Mouse (Mus musculus): Measurements from ENCODE around the gene Snx20. TPM values are rescaled to one million over a fixed set of nuclear protein-coding genes. Genes with fewer than 3 reads are reported as not detected.

Snx20 gene
- polyA plus RNA-seq, 1 experiment from 2014 or later = 0.80 TPM

GRCm38 (mm10) chr8:88637092-88638000 lies 1.4 kb upstream of the Snx20 start:
- ATAC-seq = no peak
- 66% methylated on average over 9 of the region's 9 CpGs for WGBS

GRCm38 (mm10) chr8:88633343-88633765 lies 2.6 kb downstream of the Snx20 start:
- H3K27ac ChIP-seq = no peak overlapping the region
- H3K36me3 ChIP-seq (ENCODE audit: poor library complexity, severe bottlenecking) = no peaks in the 10 kb centered on the region
- H3K9me3 ChIP-seq (replicated peaks) = no peaks in the 10 kb centered on the region
- WGBS = 91% methylated on average over 7 of the region's 7 CpGs
- no peak for ATAC-seq
- no peak overlapping the region for H3K4me2 ChIP-seq
- H3K9ac ChIP-seq = no peak overlapping the region
- peaks cover 9% of the 10 kb centered on the region for H3K4me1 ChIP-seq
- no peak overlapping the region for H3K4me3 ChIP-seq
- peaks cover 13% of the 10 kb centered on the region; the same call in 1 of the 2 replicates for H3K27me3 ChIP-seq

More at GRCm38 (mm10) chr8:88637092-88638000, 1.4 kb upstream of the Snx20 start:
- Histone ChIP-seq H3K27me3 (no peaks in the 10 kb centered on the region), H3K4me1 (no peaks in the 10 kb centered on the region), H3K9ac (no peak overlapping the region), H3K27ac (no peak overlapping the region), H3K9me3 (replicated peaks) (no peaks in the 10 kb centered on the region), H3K4me2 (no peak overlapping the region), H3K36me3 (ENCODE audit: poor library complexity, severe bottlenecking) (no peaks in the 10 kb centered on the region), H3K4me3 (no peak overlapping the region)

- Histone ChIP-seq H3K27me3 (peaks cover 22% of the 10 kb centered on the region; the same call in 1 of the 2 replicates), H3K36me3 (ENCODE audit: poor library complexity, severe bottlenecking) (no peaks in the 10 kb centered on the region), H3K4me1 (peaks cover 20% of the 10 kb centered on the region), H3K9me3 (replicated peaks) (no peaks in the 10 kb centered on the region), H3K4me2 (no peak overlapping the region), H3K27ac (no peak overlapping the region), H3K4me3 (no peak overlapping the region), H3K9ac (no peak overlapping the region)
- ATAC-seq = no peak
Measured at GRCm38 (mm10) chr8:88631081-88631480, 4.8 kb downstream of the Snx20 start.

GRCm38 (mm10) chr8:88630225-88630624 lies 5.7 kb downstream of the Snx20 start:
- H3K9me3 ChIP-seq (replicated peaks) = no peaks in the 10 kb centered on the region
- H3K4me1 ChIP-seq = peaks cover 20% of the 10 kb centered on the region
- 79% methylated on average over 4 of the region's 4 CpGs for WGBS
- H3K4me2 ChIP-seq = no peak overlapping the region
- no peaks in the 10 kb centered on the region for H3K36me3 ChIP-seq (ENCODE audit: poor library complexity, severe bottlenecking)
- ATAC-seq = no peak
- H3K27me3 ChIP-seq = peaks cover 31% of the 10 kb centered on the region
- H3K4me3 ChIP-seq = no peak overlapping the region
- H3K27ac ChIP-seq = no peak overlapping the region
- H3K9ac ChIP-seq = no peak overlapping the region

GRCm38 (mm10) chr8:88628001-88628774 lies 7.7 kb downstream of the Snx20 start:
- WGBS = 62% methylated on average over 14 of the region's 14 CpGs
- Histone ChIP-seq H3K9ac (peak overlapping the region; percentile 73), H3K36me3 (ENCODE audit: poor library complexity, severe bottlenecking) (no peaks in the 10 kb centered on the region), H3K9me3 (replicated peaks) (no peaks in the 10 kb centered on the region), H3K27ac (0 out of 2 replicates have a peak overlapping the region, but pooled peaks have one; percentile 37), H3K4me3 (peak overlapping the region; percentile 46), H3K27me3 (peaks cover 36% of the 10 kb centered on the region), H3K4me2 (peak overlapping the region; percentile 78), H3K4me1 (peaks cover 20% of the 10 kb centered on the region)
- ATAC-seq = no peak; the same call in 1 of the 2 replicates

- peak overlapping the region; percentile 73 for H3K9ac ChIP-seq
- peak overlapping the region; percentile 46 for H3K4me3 ChIP-seq
- peaks cover 20% of the 10 kb centered on the region for H3K4me1 ChIP-seq
- H3K4me2 ChIP-seq = peak overlapping the region; percentile 78
- 0 out of 2 replicates have a peak overlapping the region, but pooled peaks have one; percentile 37 for H3K27ac ChIP-seq
- peak; percentile 83 for ATAC-seq
- peaks cover 39% of the 10 kb centered on the region for H3K27me3 ChIP-seq
- H3K36me3 ChIP-seq (ENCODE audit: poor library complexity, severe bottlenecking) = no peaks in the 10 kb centered on the region
- H3K9me3 ChIP-seq (replicated peaks) = no peaks in the 10 kb centered on the region
- WGBS = under 1% methylated on average over 94 of the region's 105 CpGs
Measured at GRCm38 (mm10) chr8:88627265-88627991, 8.5 kb downstream of the Snx20 start.

GRCm38 (mm10) chr8:88626940-88627264 lies 9.0 kb downstream of the Snx20 start:
- H3K36me3 ChIP-seq (ENCODE audit: poor library complexity, severe bottlenecking) = no peaks in the 10 kb centered on the region
- H3K27ac ChIP-seq = no peak overlapping the region
- no peak for ATAC-seq
- H3K9ac ChIP-seq = peak overlapping the region; percentile 73
- no peaks in the 10 kb centered on the region for H3K9me3 ChIP-seq (replicated peaks)
- 9% methylated on average over 19 of the region's 19 CpGs for WGBS
- peak overlapping the region; percentile 78 for H3K4me2 ChIP-seq
- peaks cover 20% of the 10 kb centered on the region for H3K4me1 ChIP-seq
- peaks cover 45% of the 10 kb centered on the region for H3K27me3 ChIP-seq
- H3K4me3 ChIP-seq = peak overlapping the region; percentile 46

GRCm38 (mm10) chr8:88626433-88626832 lies 9.5 kb downstream of the Snx20 start:
- no peaks in the 10 kb centered on the region for H3K36me3 ChIP-seq (ENCODE audit: poor library complexity, severe bottlenecking)
- no peak overlapping the region for H3K4me2 ChIP-seq
- WGBS = 80% methylated on average over 3 of the region's 3 CpGs
- peaks cover 45% of the 10 kb centered on the region for H3K27me3 ChIP-seq
- no peaks in the 10 kb centered on the region for H3K9me3 ChIP-seq (replicated peaks)
- no peak overlapping the region for H3K9ac ChIP-seq
- no peak for ATAC-seq
- peaks cover 20% of the 10 kb centered on the region for H3K4me1 ChIP-seq
- no peak overlapping the region for H3K4me3 ChIP-seq
- no peak overlapping the region for H3K27ac ChIP-seq

GRCm38 (mm10) chr8:88624276-88624675 lies 11.7 kb downstream of the Snx20 start:
- no peak for ATAC-seq
- Histone ChIP-seq H3K4me2 (no peak overlapping the region), H3K36me3 (ENCODE audit: poor library complexity, severe bottlenecking) (no peaks in the 10 kb centered on the region), H3K9me3 (replicated peaks) (no peaks in the 10 kb centered on the region), H3K27ac (no peak overlapping the region), H3K9ac (no peak overlapping the region), H3K4me1 (peaks cover 20% of the 10 kb centered on the region), H3K27me3 (peaks cover 44% of the 10 kb centered on the region), H3K4me3 (no peak overlapping the region)
- 81% methylated on average over 3 of the region's 3 CpGs for WGBS

GRCm38 (mm10) chr8:88623351-88623750 lies 12.6 kb downstream of the Snx20 start:
- H3K36me3 ChIP-seq (ENCODE audit: poor library complexity, severe bottlenecking) = no peaks in the 10 kb centered on the region
- H3K4me2 ChIP-seq = no peak overlapping the region
- WGBS = 62% methylated on average over 3 of the region's 3 CpGs
- H3K27ac ChIP-seq = no peak overlapping the region
- no peak for ATAC-seq
- H3K9ac ChIP-seq = no peak overlapping the region
- peaks cover 11% of the 10 kb centered on the region for H3K4me1 ChIP-seq
- no peak overlapping the region for H3K4me3 ChIP-seq
- no peaks in the 10 kb centered on the region for H3K9me3 ChIP-seq (replicated peaks)
- H3K27me3 ChIP-seq = peaks cover 37% of the 10 kb centered on the region

- Histone ChIP-seq H3K27me3 (peaks cover 38% of the 10 kb centered on the region), H3K4me2 (no peak overlapping the region), H3K36me3 (ENCODE audit: poor library complexity, severe bottlenecking) (no peaks in the 10 kb centered on the region), H3K4me3 (no peak overlapping the region), H3K27ac (no peak overlapping the region), H3K9me3 (replicated peaks) (no peaks in the 10 kb centered on the region), H3K4me1 (no peaks in the 10 kb centered on the region), H3K9ac (no peak overlapping the region)
- peak; percentile 73 for ATAC-seq
- WGBS = under 1% methylated on average over 8 of the region's 8 CpGs
Measured at GRCm38 (mm10) chr8:88621408-88621807, 14.5 kb downstream of the Snx20 start.

Data from forebrain, embryonic 13.5 days (tissue).